Mouse (Mus musculus) R1 (cell line): Measurements from ENCODE around the gene Olfr1555-ps1.
"Not testable (repeated sequence)": the region's sequence is repeated elsewhere in the genome, so short reads cannot be mapped to it uniquely, and the experiment has no call there.

Source experiments
- DNase-seq: peaks from one replicate; pipeline ENCODE4 v3.0.0-alpha.2; 2018; ENCODE audit warnings: low read depth, low spot score

Olfr1555-ps1 gene

GRCm38 (mm10) chr19:12170062-12170599 is at the start of gene Olfr1555-ps1:
Gene Olfr1555-ps1, minus strand, starts transcription at chr19:12170112.
- DNase-seq, result not testable (repeated sequence)

DNA sequence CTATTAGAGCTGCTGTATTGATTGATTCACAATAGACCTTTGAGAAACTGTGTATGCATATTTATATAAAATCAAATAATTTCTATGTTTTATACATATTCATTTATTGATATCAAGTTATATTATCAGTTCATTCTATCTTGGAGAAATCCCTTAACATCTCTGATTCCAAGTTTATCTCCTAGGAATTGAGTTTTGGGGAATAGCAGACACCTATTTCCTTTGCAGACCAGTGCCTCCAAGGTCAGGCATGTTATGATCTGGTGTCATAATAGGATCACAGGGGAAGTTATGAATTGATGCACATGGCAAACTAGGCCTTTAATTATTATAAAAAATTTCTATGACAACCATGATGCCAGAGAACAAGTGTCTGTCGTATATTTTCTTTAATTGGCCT is 30.4 kb upstream of the Olfr1555-ps1 start, which contains the start of gene Olfr1431:
Olfr1431 (plus strand) TSS at position 301 of the 400 bp plus-strand sequence.
- no peak for DNase-seq

- DNase-seq, result peak; percentile 89
Observed at GRCm38 (mm10) chr19:12199076-12199475, 29.2 kb upstream of the Olfr1555-ps1 start.

GRCm38 (mm10) chr19:12175431-12175830 is 5.5 kb upstream of the Olfr1555-ps1 start:
- not testable (repeated sequence) for DNase-seq

DNA sequence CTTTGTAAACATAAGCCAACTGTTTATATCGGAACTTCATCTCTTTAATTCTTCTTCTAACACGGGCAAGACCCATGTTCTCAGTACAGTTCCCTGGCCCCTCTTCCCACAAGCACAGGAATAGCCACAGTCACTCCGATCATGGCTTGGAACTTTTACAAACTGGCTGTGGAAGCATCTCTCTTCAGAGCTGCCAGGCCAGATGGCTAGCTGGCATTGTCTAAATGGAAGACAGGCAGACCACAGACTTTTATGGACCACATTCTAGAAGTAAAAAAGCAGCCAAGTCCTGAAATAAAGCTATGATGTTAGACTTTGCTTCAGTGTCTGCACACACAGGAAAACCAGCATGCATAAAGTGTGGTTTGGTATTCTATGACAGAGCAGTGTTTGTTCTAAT is 24.5 kb downstream of the Olfr1555-ps1 start:
- no peak for DNase-seq

GRCm38 (mm10) chr19:12143356-12143755 is 26.6 kb downstream of the Olfr1555-ps1 start:
- no peak for DNase-seq

GRCm38 (mm10) chr19:12134289-12134688 is 35.6 kb downstream of the Olfr1555-ps1 start:
- peak; percentile 54 for DNase-seq

GRCm38 (mm10) chr19:12123103-12123502 is 46.8 kb downstream of the Olfr1555-ps1 start, which contains the start of gene Olfr76:
Gene Olfr76, minus strand, starts transcription at chr19:12123203.
- DNase-seq, result no peak

DNA sequence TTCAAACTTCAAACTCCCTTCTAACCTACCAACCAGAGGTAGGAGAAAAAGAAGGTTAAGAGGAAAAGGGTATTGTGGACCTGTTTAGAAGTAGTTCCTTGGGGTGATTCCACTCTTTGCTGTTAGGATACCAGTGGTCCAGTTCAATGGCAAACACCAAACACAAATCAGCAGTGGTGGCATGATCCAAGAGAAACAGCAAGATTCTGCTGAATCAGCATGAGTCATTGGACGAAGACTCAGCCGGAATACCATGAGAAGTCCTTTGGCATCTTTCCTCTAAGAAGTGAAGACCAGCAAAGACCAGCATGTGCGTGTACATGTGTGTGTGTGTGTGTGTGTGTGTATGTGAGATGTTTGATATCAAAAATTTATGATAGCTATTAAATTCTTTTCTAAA is 53.4 kb downstream of the Olfr1555-ps1 start:
- no peak for DNase-seq

DNA sequence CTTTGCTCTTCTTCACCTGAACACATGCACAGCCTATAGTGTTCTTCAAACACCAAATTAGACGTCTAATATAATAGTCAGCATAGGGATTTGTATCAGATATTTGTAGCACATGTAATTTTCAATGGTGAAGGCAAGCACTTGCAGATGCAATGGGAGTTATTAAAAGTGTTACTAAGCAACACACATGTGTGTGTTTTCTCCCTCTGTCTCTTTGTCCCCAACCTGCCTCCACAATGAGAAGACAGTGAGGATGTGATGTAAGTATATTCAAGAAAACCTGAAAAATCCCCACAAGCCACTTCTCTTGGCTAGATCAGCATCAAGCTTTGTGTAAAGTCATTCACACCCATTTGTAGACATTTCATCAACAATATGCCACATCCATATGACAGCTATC is 54.1 kb downstream of the Olfr1555-ps1 start, which contains the start of gene Olfr1428:
Olfr1428 (minus strand) TSS at position 101 of the 400 bp plus-strand sequence.
- DNase-seq, result no peak
